Mouse (Mus musculus) C2C12 (cell line): ENCODE results near the gene Garnl3. TPM values are rescaled to one million over a fixed set of nuclear protein-coding genes. Genes with fewer than 3 reads are reported as not detected.

Experiments used
- H3K27me3 ChIP-seq: one replicate; pipeline ENCODE4 v1.6.1; 2011; ENCODE audit not compliant: control insufficient read depth, insufficient read depth, insufficient read length
- H3K36me3 ChIP-seq: one replicate; pipeline ENCODE4 v1.6.1; 2011; ENCODE audit not compliant: control insufficient read depth, insufficient read depth
- H3K4me3 ChIP-seq: one replicate; pipeline ENCODE4 v1.5.1; 2011; ENCODE audit warnings: mild to moderate bottlenecking, control low read depth; ENCODE audit not compliant: poor library complexity, insufficient read depth, severe bottlenecking
- H3K79me2 ChIP-seq: one replicate; pipeline ENCODE4 v1.6.1; 2011; ENCODE audit not compliant: control insufficient read depth, insufficient read depth
- H3K79me3 ChIP-seq: one replicate; pipeline ENCODE4 v1.6.1; 2011; ENCODE audit warnings: low read depth, control low read depth
- H3ac ChIP-seq: one replicate; pipeline ENCODE3; 2011; ENCODE audit warnings: low read depth; ENCODE audit not compliant: control insufficient read depth, insufficient read length
- CEBPB ChIP-seq: IDR thresholded peaks from one replicate; pipeline ENCODE4 v1.6.1; 2011; ENCODE audit warnings: low read depth, mild to moderate bottlenecking, control low read depth, moderate library complexity
- CTCF ChIP-seq: IDR thresholded peaks from one replicate; pipeline ENCODE4 v1.5.1; 2011; ENCODE audit not compliant: control insufficient read depth, insufficient read depth, insufficient read length
- FOSL1 ChIP-seq: IDR thresholded peaks from one replicate; pipeline ENCODE4 v1.8.0; 2011; ENCODE audit warnings: mild to moderate bottlenecking, low read length; ENCODE audit not compliant: poor library complexity, insufficient read depth, severe bottlenecking
- MAX ChIP-seq: IDR thresholded peaks from one replicate; pipeline ENCODE4 v1.6.1; 2011; ENCODE audit warnings: mild to moderate bottlenecking, control low read depth
- MYOD1 ChIP-seq: IDR thresholded peaks from one replicate; pipeline ENCODE4 v1.6.1; 2011; ENCODE audit warnings: low read depth; ENCODE audit not compliant: control insufficient read depth, insufficient read length
- MYOG ChIP-seq: IDR thresholded peaks from one replicate; pipeline ENCODE4 v1.6.1; 2011; ENCODE audit not compliant: control insufficient read depth, insufficient read length; ENCODE audit errors: extremely low read depth
- USF1 ChIP-seq: IDR thresholded peaks from one replicate; pipeline ENCODE4 v1.6.1; 2011; ENCODE audit warnings: low read depth, mild to moderate bottlenecking, control low read depth, moderate library complexity
- polyA plus RNA-seq: library from polyadenylated mRNA; unstranded; fragments of >200 nt; fragmentation: generic; extraction: Trizol; gene quantifications from one replicate; pipeline ENCODE4 v1.2.1, GENCODE M21; 2012; ENCODE audit warnings: missing spikeins

The Garnl3 gene
- polyA plus RNA-seq, 1 experiment, result 2.6 TPM

DNA sequence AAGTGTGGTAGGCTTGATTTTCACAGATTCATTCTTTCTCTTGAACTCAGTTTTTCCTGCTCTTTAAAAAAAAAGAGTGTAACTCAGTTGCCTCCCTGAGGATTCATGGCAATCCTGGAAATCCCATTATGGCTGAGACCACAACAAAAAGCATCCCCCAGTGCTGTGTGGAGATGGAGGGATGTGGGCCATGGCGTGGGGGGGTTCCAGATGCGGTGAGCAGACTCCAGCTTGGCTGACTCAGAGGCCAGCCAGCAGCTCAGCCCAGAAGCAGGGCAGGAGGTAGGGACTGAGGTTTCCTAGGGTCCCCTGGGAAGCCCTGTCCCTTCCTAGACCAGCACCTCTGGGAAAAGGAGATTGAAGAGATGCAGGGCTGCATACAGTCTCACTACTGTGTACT is 45.5 kb upstream of the Garnl3 start:
- no peaks in the 10 kb centered on the region for H3K79me2 ChIP-seq

DNA sequence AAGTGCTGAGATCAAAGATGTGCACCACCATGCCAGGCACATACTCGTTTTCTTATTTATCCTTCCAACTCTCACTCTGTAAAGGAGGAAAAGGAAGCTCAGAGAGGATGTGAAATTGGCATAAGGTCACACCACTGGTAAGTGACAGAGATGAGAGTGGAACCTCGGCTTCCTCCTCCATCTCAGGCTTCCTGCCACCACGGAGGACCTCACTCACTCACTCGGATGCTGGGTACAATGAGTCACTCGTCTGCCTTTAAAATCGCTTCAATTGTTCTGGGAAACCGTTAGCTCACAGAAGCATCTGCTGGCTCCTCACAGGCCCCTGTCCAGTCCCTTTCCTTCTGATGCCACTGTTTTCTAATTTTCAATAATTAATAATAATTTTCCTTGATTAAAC is 45.1 kb upstream of the Garnl3 start:
- H3K79me3 ChIP-seq, result no peaks in the 10 kb centered on the region
- peak; percentile 29 for TF ChIP-seq FOSL1
- TF ChIP-seq MYOG, result no peak
- TF ChIP-seq MYOD1, result peak; percentile 6
- no peak for TF ChIP-seq CTCF
- no peak for TF ChIP-seq CEBPB
- no peak for TF ChIP-seq MAX

More for the DNA sequence above, 45.5 kb upstream of the Garnl3 start:
- Histone ChIP-seq H3ac (peak overlapping the region; percentile 35), H3K4me3 (no peak overlapping the region), H3K27me3 (no peaks in the 10 kb centered on the region), H3K79me3 (no peaks in the 10 kb centered on the region), H3K36me3 (no peaks in the 10 kb centered on the region)
- TF ChIP-seq MYOD1 (peak; percentile 12), CTCF (no peak)

DNA sequence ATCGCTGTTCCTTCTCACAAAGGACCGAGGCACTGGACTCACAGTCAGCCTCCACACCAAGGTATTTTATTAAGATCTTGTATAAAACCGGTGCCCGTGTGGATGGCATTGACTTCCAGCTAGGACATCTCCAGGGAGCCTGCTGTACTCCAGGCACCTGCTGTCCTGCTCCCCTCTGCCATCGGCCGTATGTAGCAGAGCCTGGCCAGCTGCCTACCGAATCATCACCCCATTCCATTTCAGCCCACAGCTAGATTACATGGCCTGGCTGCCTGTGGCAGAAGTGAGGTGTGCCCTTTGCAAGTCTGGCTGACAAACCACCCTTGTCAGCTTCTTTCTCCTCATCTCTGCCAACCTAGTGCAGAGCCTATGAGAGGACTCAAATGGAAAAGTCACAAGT is 42.2 kb upstream of the Garnl3 start:
- H3K36me3 ChIP-seq, result no peaks in the 10 kb centered on the region
- H3K4me3 ChIP-seq, result no peak overlapping the region
- H3K79me2 ChIP-seq, result no peaks in the 10 kb centered on the region
- no peaks in the 10 kb centered on the region for H3K79me3 ChIP-seq
- H3K27me3 ChIP-seq, result no peaks in the 10 kb centered on the region
- H3ac ChIP-seq, result no peak overlapping the region
- TF ChIP-seq FOSL1 (no peak), MYOD1 (no peak), CEBPB (no peak), CTCF (no peak), MYOG (no peak), MAX (no peak), USF1 (no peak)

More for the DNA sequence above, 45.1 kb upstream of the Garnl3 start:
- Histone ChIP-seq H3K79me2 (no peaks in the 10 kb centered on the region), H3K27me3 (no peaks in the 10 kb centered on the region), H3K36me3 (no peaks in the 10 kb centered on the region), H3ac (no peak overlapping the region), H3K4me3 (no peak overlapping the region)

DNA sequence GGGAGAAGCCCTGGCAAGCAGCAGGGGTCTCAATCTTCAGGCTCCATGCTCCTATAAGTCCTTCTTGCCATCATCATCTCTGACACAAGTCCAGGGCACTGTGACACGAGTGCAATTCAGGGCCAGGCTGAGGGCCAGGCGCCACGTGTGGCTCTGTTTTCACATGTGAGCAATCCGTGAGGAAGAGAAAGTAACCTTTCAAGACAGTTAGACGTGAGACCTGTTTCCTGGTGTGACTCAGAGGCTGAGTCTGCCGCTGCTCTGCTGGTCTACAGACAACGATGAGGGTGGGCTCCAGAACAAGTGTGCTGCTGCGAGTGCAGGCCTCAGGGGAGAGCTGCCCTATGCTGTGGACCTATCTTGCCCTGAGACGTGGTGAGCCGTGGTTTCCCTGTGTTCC is 41.7 kb upstream of the Garnl3 start:
- Histone ChIP-seq H3K79me2 (no peaks in the 10 kb centered on the region), H3K4me3 (no peak overlapping the region), H3K79me3 (no peaks in the 10 kb centered on the region), H3K27me3 (no peaks in the 10 kb centered on the region), H3ac (peak overlapping the region; percentile 57), H3K36me3 (no peaks in the 10 kb centered on the region)
- TF ChIP-seq MAX (peak; percentile 78), CTCF (no peak), FOSL1 (no peak)

DNA sequence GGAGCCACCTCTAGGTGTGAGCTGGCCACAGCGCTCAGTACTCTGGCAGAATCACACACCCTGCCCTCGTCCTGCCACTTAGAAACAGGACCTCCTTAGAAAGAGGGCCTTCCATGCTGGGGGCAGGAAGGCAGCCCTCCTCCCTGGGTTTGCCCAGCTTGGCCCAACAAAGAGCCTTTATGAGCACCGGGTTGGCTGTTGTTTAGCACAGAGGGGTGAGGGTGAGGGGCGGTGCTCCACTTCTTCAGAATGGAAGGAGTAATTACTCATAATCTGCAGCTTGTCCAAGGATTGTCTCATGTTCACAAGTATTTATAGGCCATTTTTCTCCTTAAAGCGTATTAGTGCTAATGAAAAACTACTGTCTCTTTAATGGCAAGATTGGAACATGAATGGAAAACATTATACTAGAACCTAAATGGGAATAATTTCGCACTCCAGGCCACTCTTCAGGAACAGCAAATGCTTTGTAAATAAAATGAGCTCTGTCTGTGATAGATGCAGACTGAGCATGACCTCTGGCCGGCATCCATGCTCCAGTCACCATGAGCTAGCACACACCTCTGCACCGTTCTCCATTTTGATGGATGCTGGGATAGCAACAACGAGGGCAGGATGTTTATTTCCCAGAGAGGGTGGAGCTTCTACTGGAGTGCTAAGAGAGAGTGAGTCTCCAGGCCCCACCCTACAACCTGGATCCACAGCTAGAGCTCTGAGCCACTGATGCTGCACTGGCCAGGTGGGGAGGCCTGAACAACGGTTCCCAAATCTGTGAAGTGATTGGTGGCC is 39.5 kb upstream of the Garnl3 start:
- no peak overlapping the region for H3ac ChIP-seq
- TF ChIP-seq MYOG, result no peak
- no peak for TF ChIP-seq CEBPB
- TF ChIP-seq USF1, result no peak
- no peak for TF ChIP-seq MYOD1
- TF ChIP-seq CTCF, result no peak
- TF ChIP-seq MAX, result no peak
- TF ChIP-seq FOSL1, result no peak
- no peak overlapping the region for H3K4me3 ChIP-seq
- no peaks in the 10 kb centered on the region for H3K79me3 ChIP-seq
- no peaks in the 10 kb centered on the region for H3K36me3 ChIP-seq
- no peaks in the 10 kb centered on the region for H3K79me2 ChIP-seq
- no peaks in the 10 kb centered on the region for H3K27me3 ChIP-seq

DNA sequence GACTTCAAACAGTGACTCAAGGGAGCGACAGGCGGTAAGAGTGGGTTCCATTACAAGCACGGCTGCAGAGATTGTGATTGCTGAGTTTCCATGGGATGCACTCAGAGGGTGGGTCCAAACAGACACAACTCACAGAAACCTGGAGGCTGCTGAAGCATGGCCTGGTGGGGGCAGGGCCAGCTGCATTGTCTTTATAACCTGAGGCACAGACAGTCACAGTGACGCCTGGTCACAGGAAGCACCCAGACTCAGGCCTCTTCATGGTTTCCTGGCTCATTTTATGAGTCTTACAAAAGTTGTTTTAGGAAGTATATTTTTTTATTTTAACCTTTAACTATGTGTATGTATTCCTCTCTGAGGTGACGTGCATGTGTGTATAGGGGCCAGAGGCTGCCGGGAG is 38.0 kb upstream of the Garnl3 start:
- Histone ChIP-seq H3K4me3 (no peak overlapping the region), H3ac (no peak overlapping the region), H3K36me3 (no peaks in the 10 kb centered on the region), H3K79me3 (no peaks in the 10 kb centered on the region), H3K79me2 (no peaks in the 10 kb centered on the region), H3K27me3 (no peaks in the 10 kb centered on the region)
- no peak for TF ChIP-seq MYOG
- TF ChIP-seq CEBPB, result no peak
- TF ChIP-seq FOSL1, result no peak
- TF ChIP-seq USF1, result no peak
- no peak for TF ChIP-seq MYOD1
